Mouse (Mus musculus) cerebellum, adult 9-11 months (tissue): ENCODE measurements around the gene Mtus2.
"Not testable (repeated sequence)": the region's sequence is repeated elsewhere in the genome, so short reads cannot be mapped to it uniquely, and the experiment has no call there.

Experiments
- DNase-seq: peaks from one replicate; pipeline ENCODE4 v3.0.0; 2022

Mtus2 gene

GRCm38 (mm10) chr5:148283584-148283983, 326.5 kb downstream of the Mtus2 start:
- no peak for DNase-seq

DNA sequence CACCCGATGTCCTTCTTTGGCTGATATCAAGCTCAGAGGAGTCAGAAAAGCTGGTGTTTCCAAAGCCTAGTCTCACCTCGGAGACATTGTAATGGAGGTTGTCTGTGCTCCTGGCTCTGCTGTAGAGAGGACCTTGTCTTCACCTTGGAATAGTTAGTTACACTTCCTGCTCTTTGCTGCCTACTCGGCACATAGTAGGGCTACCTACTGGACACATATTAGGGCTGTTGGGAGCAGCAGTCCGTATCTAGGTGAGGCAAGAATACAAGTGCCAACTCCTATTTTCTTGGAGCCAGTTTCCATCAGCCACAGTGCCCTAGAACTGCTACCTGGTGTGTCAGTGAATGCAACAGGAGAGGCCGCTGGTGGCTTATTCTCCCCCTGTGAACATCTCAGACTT, 330.4 kb downstream of the Mtus2 start:
- DNase-seq: no peak

DNA sequence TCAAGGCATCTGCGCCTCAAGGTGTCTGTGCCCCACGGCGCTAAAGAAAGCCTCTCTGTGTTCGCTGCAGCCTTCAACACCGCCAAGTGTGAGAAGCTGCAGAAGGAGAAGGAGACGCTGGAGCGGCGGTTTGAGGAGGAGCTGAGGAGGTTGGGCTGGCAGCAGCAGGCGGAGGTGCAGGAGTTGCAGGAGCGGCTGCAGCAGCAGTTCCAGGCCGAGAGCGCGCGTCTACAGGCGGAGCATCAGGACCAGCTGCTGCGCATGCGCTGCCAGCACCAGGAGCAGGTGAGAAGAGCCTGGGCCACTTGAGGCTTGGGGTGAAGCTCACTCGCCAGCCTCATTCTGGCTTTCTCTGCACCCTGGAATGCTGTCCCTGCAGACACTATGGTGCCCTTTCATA, 331.7 kb downstream of the Mtus2 start:
- DNase-seq: no peak

DNA sequence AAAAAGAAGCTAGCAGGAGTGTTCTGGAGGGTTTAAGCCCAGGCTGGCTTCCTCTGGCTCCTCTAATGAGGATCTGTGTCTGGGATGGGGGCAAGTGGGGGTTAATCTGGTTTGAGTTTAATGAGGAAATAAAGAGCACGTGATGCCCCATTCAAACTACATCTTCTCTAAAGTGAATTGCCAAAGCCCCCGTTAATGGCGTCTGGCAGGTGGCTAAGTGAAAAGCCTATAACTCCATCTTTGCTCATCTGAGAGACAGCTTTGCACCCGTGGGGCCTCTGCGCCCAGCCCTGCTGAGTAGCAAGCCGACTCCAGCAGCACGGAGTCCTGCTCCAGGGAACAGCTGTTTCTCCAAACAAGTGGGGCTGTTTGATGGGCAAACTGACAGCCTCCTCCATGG, 332.8 kb downstream of the Mtus2 start:
- DNase-seq: no peak

- no peak for DNase-seq
Measured at GRCm38 (mm10) chr5:148292862-148293261, 335.7 kb downstream of the Mtus2 start.

- DNase-seq: no peak
Measured at GRCm38 (mm10) chr5:148293346-148293745, 336.2 kb downstream of the Mtus2 start.

DNA sequence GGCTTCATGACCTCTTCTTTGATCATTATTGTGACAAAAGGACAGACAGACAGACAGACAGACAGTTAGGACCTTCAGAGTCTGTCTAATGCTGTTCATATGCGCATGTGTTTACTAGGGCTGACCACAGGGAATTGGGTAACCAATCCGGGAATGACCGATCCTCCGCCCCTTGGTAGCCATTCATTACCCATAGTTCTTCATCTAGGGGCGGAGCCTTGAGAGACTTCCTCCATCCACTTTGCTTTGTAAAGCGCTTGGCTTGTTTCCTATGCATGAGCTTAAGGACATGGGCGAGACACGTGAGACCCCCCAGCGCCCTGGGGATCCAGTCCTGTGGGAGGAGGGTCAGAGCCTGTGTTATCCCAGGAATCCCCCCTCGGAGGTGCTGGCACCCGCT, 345.8 kb downstream of the Mtus2 start:
- no peak for DNase-seq

GRCm38 (mm10) chr5:148304112-148304511, 347.0 kb downstream of the Mtus2 start:
- DNase-seq: no peak

DNA sequence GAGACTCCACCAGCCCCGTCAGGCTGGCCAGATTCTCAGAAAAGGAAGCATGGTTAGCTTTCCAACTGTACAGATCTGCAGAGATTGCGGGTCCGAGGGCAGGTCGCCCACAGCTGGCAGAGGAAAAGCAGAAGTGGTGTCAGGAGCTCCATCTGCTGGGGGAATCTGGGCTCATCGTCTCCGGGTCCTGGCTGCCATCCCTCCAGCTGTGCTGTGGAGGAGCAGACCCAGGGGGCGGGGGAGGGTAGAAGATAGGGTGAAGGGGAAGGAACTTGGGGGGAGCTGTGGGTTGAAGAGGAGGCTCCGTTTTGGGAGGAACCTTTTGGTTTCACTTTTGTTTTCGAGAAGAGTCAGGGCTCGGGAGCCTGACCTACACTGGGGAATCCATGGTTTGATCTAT, 353.7 kb downstream of the Mtus2 start:
- DNase-seq: no peak

DNA sequence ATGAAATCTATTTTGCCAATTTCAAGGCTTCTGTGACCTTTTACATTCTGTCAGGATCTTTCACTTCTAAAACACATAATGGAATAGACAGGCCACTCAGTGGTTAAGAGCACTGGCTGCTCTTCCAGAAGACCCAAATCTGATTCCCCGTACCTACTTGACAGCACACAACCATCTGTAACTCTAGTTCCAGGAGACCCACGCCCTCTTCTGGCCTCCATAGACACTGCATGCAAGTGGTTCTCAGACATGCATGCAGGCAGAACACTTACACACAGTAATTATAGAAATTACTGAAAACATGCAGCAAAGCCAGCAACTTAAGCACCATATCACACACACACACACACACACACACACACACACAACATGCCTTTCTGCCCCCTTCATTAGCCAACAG, 355.3 kb downstream of the Mtus2 start:
- no peak for DNase-seq

- DNase-seq: no peak
Measured at GRCm38 (mm10) chr5:148314931-148315330, 357.8 kb downstream of the Mtus2 start.

- peak; percentile 30 for DNase-seq
Measured at GRCm38 (mm10) chr5:148325317-148325885, 368.3 kb downstream of the Mtus2 start.

DNA sequence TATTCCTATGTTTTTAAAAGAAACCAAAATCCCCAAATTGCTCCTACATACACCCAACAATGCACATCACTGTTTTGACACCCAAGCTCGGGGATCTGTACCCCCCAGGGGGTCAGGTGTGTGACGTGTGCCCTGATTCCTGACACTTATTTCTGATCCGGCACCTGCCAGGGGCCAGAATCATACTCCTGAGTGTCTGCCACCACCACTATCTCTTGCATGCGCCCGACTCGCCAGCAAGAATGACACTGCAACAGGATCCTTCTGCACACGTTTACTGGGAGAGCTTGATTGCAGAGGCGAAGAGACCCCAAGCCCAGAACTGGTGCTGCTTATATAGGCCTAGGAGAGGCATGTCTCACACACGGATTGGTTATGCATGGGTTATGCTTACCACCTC, 369.2 kb downstream of the Mtus2 start:
- not testable (repeated sequence) for DNase-seq

DNA sequence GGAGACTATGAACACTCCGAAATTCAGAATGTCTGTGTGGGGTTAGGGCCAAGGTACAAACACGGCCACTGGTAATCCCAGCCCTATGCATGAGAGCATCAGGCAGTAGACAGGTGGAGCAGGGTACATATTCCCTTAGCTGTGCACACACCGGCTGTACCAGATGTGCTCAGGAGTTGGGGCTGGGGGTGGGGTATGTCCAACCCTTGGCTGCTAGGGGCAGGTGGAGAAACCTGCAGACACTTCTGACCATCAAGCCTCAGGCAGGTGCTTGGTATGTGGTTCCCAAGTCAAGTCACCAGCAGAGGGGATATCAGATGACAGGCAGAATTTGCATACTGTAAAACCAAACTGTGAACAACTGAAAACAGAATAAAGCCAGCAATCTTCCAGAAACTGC, 371.9 kb downstream of the Mtus2 start:
- no peak for DNase-seq

DNA sequence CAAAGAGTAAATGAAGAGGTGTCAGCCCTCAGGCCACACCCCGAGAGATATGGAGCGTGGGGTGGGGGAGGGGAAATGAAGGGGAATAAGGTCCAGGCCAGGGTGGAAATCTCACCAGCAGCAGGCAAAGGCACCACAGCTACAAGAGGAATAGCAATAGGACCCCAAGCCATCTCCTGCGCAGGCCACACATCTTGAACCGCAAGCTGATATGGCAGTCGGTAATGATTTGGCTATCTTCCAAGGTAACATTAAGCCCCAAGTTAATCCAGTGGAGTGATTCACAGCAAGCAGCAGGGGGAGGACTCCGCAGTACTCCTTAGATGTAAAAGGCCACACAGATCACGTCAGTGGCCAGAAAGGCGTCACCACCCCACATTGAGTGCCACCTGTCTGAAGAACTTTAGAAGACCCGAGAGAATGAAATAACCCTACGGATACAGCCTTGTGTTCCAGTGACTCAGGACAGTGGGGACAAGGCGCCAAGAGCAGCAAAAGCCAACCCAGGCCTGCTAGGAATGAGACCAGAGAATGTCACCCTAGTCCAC, 374.2 kb downstream of the Mtus2 start:
- DNase-seq: no peak

- DNase-seq: no peak
Measured at GRCm38 (mm10) chr5:148331926-148332621, 375.0 kb downstream of the Mtus2 start.

- peak; percentile 65 for DNase-seq
Measured at GRCm38 (mm10) chr5:148332622-148332974, 375.5 kb downstream of the Mtus2 start.

- DNase-seq: no peak
Measured at GRCm38 (mm10) chr5:148339126-148339525, 382.0 kb downstream of the Mtus2 start.

GRCm38 (mm10) chr5:148342061-148342741, 385.1 kb downstream of the Mtus2 start:
- DNase-seq: no peak

GRCm38 (mm10) chr5:148344374-148344773, 387.3 kb downstream of the Mtus2 start:
- no peak for DNase-seq

DNA sequence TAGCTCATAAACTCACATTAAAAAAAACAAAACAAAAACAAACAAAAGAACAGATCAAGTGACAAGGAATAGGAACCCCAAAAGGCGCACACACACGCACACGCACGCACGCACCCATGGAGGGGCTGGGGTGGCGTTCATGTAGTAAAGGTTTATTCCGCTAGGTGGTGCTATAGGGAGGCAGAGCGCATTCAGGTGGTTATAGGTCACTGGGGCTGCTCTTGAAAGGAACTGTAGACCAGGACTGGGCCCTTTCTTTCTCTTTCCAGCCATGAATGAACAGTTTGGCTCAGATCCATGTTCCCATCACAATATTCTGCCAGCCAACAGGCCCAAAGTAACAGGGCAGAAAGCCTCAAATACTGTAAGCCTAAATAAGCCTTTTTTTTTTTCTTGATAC, 389.4 kb downstream of the Mtus2 start:
- DNase-seq: no peak

DNA sequence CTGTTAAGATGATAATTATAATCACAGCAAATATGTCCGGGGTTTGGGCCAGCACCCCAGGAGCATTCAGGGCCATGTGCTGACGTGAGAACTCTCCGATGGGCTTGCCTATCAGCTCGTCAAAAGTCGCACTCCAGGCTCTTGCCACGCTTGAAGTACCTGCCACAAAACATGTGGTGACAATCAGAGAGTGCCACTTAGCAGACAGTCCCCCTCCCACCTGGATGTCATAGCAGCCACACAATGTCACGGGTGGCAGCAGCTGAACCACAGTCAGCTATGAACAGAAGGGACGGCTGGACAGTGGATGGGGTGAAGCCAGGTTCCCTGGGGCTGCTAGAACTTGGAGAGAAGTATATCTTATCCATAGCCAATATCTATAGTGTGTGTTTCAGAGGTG, 391.0 kb downstream of the Mtus2 start:
- DNase-seq: no peak

GRCm38 (mm10) chr5:148349327-148350011, 392.3 kb downstream of the Mtus2 start:
- no peak for DNase-seq

DNA sequence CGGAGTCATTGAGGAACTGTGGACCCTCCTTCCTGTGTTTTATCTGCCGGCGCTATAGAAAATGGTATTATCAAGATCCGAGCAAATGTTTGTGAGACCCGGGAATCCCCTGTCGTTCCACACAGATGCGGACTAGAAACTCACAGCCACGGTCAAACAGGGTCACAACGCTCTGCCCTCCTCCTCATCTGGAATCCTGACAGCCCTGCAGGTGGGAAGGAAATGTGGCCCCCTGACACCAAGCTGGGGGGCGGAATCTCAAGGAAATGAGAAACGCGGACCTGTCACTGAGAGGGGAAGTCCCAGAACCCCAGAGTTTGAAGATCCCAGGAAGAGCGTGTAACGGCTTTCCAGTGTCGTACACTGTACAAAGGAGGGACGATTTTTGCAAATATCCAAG, 396.3 kb downstream of the Mtus2 start:
- no peak for DNase-seq
